Mouse (Mus musculus): Measurements from ENCODE around the gene Tnfsf8.

Gene Tnfsf8

DNA sequence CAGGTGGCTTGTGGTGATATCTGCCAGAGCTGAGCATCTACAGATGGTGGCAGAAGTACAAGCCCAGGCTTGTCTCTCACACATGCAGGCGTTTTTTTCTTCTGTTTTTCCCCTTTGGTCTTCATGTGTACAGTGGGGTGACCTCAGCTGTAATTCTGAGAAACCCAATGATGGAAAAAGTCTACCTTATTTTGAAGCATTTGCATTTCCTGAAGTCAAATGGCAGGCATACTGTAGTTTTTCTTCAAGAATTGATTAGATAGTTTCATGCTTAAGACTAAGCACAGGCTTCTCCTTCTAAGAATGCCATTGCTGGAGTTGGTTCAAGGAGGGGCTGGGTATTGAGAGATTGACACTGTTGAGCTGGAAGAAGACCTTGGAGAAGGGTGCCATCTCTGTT, 18.9 kb downstream of the Tnfsf8 start:
- DNase-seq (ENCODE audit: low read depth, low spot score), result peak; percentile 66

DNA sequence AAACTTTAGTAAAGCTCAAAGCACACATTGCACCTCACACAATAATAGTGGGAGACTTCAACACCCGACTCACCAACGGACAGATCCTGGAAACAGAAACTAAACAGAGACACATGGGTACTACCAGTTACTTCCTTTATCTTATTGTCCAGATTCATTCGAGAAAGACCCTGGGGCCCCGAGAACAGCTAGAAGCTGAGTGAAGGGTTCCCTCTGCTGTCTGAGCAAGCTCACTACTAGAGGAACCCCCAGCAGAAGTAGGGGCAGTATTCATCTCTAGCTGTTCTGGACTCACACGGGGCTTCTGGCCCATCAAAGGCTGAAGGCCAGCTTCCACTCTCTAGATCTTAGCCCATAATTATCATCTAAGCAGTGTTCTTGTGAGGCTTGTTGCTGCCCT, 20.7 kb downstream of the Tnfsf8 start:
- peak; percentile 40 for DNase-seq (ENCODE audit: low read depth, low spot score)

GRCm38 (mm10) chr4:63823136-63823535, 38.0 kb downstream of the Tnfsf8 start:
- peak; percentile 48 for DNase-seq (ENCODE audit: low read depth, low spot score)

DNA sequence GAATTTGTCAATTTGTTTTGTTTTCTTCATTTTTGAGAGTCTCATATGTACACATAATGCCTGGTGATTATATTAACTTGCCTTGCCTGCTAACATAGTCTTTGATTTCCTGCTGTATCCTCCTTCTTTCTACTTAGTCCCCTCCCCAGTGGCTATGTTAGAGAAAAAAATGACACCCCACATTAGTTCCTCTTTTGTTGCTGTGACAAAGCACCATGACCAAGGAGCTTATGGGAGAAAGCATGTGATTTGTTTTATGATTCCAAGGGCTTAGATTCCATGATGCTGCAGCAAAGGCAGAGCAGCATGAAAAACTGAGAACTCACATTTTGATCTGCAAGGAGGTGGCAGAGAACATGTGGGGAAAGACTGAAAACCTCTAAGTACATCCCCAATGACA, 43.6 kb downstream of the Tnfsf8 start:
- DNase-seq (ENCODE audit: low read depth, low spot score), result no peak

DNA sequence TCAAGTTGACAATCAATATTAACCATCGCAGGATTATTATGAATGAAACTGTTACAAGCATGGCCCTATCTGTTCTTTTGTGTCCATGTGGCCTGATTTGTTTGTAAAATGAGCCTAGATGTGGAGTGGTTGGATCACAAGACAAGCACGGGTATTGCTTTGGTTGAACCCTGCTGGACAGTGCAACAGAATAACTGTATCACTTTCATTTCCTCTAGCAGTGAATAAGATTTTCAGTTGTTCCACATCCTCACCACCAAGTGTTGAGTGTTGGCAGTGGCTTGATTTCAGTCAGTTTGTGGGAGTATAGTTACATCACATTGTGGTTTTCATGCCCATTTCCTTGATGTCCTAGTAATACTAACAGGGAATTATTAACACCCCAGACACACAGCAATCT, 45.5 kb downstream of the Tnfsf8 start:
- no peak for DNase-seq (ENCODE audit: low read depth, low spot score)

DNA sequence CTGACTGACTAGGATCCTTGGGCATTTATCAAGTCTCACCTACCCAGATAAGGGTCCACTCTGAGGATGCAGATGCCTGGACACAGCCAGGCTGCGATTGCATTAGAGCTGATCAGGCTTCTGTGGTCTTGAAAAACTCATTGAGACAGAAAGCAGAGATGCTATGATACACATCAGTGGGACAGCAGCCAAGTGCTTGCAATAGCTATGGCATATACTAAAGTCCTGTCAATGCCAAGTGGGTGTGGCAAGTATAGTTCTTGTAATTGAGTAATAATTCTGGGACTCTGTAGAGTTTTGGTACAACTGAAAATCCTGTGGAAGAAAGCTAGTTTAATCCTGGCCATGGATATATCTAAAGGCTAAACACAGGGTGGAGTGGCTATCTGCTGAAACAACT, 63.1 kb downstream of the Tnfsf8 start:
- no peak for DNase-seq (ENCODE audit: low read depth, low spot score)

DNA sequence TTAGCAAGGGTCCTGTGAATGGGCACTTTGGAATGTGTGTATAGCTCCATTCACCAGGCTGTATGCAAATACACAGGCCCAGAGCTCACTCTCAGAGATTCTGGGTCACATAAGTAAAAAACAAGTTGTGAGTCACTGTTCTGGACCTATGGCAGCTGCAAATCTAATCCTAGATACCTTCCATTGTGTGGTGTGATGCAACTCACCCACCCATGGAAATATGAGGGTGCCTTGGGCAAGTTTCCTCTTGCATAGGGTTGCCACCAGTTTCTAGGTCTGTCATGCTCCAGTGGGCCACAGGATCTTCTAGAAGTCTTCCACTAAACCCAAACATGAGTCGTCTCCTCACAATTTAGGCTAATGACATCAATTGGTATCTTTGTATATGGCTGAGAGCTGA, 64.6 kb downstream of the Tnfsf8 start:
- no peak for DNase-seq (ENCODE audit: low read depth, low spot score)

- no peak for DNase-seq (ENCODE audit: low read depth, low spot score)
Measured at GRCm38 (mm10) chr4:63792328-63792727, 68.8 kb downstream of the Tnfsf8 start.

DNA sequence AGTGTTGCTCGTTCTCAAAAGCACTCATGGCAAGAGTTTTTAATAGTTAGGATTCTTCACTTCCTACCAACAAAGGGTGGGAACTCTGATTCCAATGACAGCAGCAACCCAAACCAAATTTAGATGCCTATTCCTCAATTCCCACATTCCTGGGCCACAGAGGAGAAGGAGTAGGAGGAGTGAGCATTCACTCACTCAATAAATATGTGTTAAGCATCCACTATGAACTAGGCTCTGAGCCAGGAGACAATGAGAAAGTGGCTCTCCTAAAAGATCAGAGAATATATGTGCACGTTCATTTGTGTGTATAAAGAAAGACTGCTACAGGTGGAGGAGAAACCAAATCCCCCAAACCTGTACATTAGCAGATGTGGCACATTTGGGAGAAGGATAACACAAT, 75.7 kb downstream of the Tnfsf8 start:
- no peak for DNase-seq (ENCODE audit: low read depth, low spot score)

DNA sequence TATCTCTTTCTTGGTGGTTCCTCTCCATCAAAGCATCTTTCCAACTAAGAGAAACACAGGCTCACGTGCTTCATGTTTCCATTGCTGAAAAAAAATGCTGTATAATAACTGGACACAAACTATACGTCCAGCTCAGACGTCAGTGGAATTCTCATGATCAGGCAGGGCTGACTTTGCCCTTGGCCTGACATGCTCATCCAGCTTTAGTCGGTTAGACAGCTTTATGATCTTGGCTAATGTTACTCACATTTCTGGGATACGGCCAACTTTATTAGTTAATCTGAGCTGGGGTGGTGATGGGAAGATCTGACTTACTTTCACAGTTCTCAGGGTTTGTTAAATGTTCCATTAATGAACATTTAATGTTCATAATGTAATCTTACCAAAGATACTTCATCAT, 77.3 kb downstream of the Tnfsf8 start:
- DNase-seq (ENCODE audit: low read depth, low spot score), result no peak

DNA sequence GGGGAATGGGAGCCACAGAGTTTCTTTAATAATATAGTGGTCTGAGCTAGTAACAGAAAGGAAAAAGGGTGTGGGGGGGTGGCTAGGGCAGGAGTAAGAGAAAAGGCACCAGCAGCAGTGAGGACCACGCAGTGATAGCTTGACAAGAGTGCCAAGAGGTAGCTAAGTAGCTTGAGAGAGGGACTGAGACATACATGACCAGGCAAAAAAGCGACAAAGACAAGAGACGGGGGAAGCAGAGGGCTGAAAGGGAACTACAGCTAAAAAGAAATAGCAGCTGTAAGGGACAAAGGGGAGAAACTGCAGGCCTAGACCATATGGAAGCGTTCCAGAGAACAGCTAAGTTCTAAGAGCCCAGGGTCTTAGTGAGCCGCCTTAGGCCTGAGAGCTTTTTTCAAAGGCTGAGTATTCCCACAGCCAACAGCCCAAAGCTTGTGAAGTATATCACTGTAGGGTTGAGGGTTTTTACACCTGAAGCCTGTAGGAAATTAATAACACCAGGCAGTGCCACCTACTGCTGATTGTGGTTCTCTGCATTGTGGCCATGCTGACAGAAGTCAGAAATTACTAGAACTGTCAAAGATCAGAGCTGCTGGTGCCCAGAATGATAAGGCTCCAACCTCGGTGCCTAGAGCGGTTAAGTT, 78.1 kb downstream of the Tnfsf8 start:
- DNase-seq (ENCODE audit: low read depth, low spot score), result no peak
